In the genomic region with DNA sequence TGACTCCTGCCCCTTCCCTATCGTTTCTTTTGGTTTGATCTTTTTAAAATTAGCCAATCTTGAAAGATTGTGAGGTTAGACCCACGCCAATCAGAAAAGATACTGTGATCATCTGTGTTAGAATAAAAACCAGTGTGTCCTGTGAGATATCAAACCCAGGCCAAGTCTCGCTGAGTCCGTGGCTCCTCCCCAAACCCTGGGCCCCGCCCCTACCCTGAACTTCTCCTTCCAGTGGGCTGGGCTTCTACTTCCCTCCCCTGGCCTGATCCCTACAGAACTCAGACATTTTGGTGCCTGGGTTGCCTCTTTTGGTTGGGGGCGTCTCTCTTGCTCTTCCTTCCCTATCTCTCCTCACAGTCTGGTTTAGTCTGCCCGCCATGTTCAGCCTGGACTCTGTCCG, we compare ENCODE assay signal across 16 mouse cellular contexts. TPM values are rescaled to one million over a fixed set of nuclear protein-coding genes. Genes with fewer than 3 reads are reported as not detected.
DNase-seq lines count a peak whose midpoint lies in the region; ATAC-seq and TF ChIP-seq lines count a peak whose summit lies in the region.
"Had no signal": no experiment of that assay in that cellular context is flagged by ENCODE, and none has a peak within 500 bp of the region (broad histone marks: within the 10 kb centered on the region; RNA-seq: fewer than 3 reads in every experiment).

No protein-coding gene starts in this region.

- 66% methylated on average over 8 of the region's 8 CpGs for WGBS in lung, adult 2 months
- 24% methylated on average over 8 of the region's 8 CpGs for WGBS in liver, embryonic 12.5 days (ENCODE audit: insufficient replicate concordance)

- peak; percentile 72; the same call in 1 of the 2 replicates for ATAC-seq in liver, embryonic 12.5 days
- ATAC-seq: CD4-positive, CD25-positive, alpha-beta regulatory T cell, adult 4 months; forebrain, postnatal 0 days had no signal

- no peak overlapping the region for H3K9ac ChIP-seq in liver, embryonic 12.5 days
- H3K9ac ChIP-seq: forebrain, postnatal 0 days; heart, embryonic 15.5 days; hindbrain, embryonic 14.5 days; neural tube, embryonic 15.5 days had no signal

- no peaks in the 10 kb centered on the region for H3K9me3 ChIP-seq in liver, embryonic 12.5 days (replicated peaks)
- H3K9me3 ChIP-seq: heart, embryonic 15.5 days; neural tube, embryonic 15.5 days had no signal

- no peak overlapping the region for H3K27ac ChIP-seq in liver, embryonic 12.5 days
- H3K27ac ChIP-seq: heart, embryonic 15.5 days; hindbrain, embryonic 14.5 days; neural tube, embryonic 15.5 days had no signal

- TF ChIP-seq POLR2A in lung, adult 2 months (IDR thresholded peaks at IDR 0.05; ENCODE audit: borderline replicate concordance, extremely low read depth, low read depth, low read length): no peak

- TF ChIP-seq CTCF in lung, adult 2 months (IDR thresholded peaks at IDR 0.05; ENCODE audit: insufficient read depth, low read length): no peak

- no peak overlapping the region for H3K4me3 ChIP-seq in lung, adult 2 months (replicated peaks; ENCODE audit: extremely low read depth, low read depth, low read length)
- H3K4me3 ChIP-seq in liver, embryonic 12.5 days: no peak overlapping the region
- H3K4me3 ChIP-seq: heart, embryonic 15.5 days; neural tube, embryonic 15.5 days had no signal

- peak; percentile 22 for DNase-seq in lung, postnatal 10 days
- no peak for DNase-seq in lung, adult 2 months
- DNase-seq in WW6 (ENCODE audit: low read depth, low spot score): peak; percentile 28
- DNase-seq in ovary, postnatal 36 days (ENCODE audit: low spot score): no peak
- no peak for DNase-seq in urinary bladder, adult 18-20 months (ENCODE audit: low spot score in 2 of 2)
- no peak for DNase-seq in urinary bladder, postnatal 4 days (ENCODE audit: low spot score in 2 of 2)
- DNase-seq: forebrain, postnatal 0 days; gastrocnemius, postnatal 25 days; left cerebral cortex, postnatal 4 days; lung, postnatal 14 days; thymus, adult 2 months had no signal

- no peaks in the 10 kb centered on the region for H3K4me1 ChIP-seq in lung, adult 2 months (ENCODE audit: control insufficient read depth, insufficient read depth, low read length)
- H3K4me1 ChIP-seq in liver, embryonic 12.5 days: no peaks in the 10 kb centered on the region

- H3K36me3 ChIP-seq in liver, embryonic 12.5 days: peaks cover 25% of the 10 kb centered on the region

- H3K4me2 ChIP-seq in liver, embryonic 12.5 days: no peak overlapping the region
- H3K4me2 ChIP-seq: heart, embryonic 15.5 days; hindbrain, embryonic 14.5 days; neural tube, embryonic 15.5 days had no signal

- no peaks in the 10 kb centered on the region for H3K27me3 ChIP-seq in liver, embryonic 12.5 days (replicated peaks)
- H3K27me3 ChIP-seq: heart, embryonic 15.5 days; neural tube, embryonic 15.5 days had no signal

RNA-seq across cellular contexts. Expression of a gene that starts 53.1 kb away (rescaled TPM):
- polyA plus RNA-seq in lung, adult 2 months (2012; rRNA removed): 1.7 TPM in 2 replicates
- polyA plus RNA-seq in liver, embryonic 12.5 days (2016; fragmentation: Nextera tagmentation; extraction: Ambion mirVana): 0.05 TPM in 1 of 2 replicates, not detected in the other

Comparison
In these comparisons a context has a peak if more than half of its experiments do, and no peak if none do; other contexts are left out.
1. DNase-seq: peak in lung, postnatal 10 days (single experiment) and WW6 (single experiment); none in lung, adult 2 months (single experiment), ovary, postnatal 36 days (single experiment), urinary bladder, adult 18-20 months (0 of 2) and urinary bladder, postnatal 4 days (0 of 2).